Mouse (Mus musculus) hindbrain, embryonic 13.5 days (tissue): ENCODE data around the gene Hist1h2bh. TPM values are rescaled to one million over a fixed set of nuclear protein-coding genes. Genes with fewer than 3 reads are reported as not detected.
"Not testable (repeated sequence)": the region's sequence is repeated elsewhere in the genome, so short reads cannot be mapped to it uniquely, and the experiment has no call there.

Experiments used
- ATAC-seq: fragments of 200-750 bp; cut with Nextera tagmentation; 2 replicates; pipeline ENCODE4 v1.8.0; 2017; ENCODE audit warnings: moderate TSS enrichment; ENCODE audit not compliant: low FRiP score
- H3K27ac ChIP-seq: fragments of 300-500 bp; sonication (generic); 2 replicates; pipeline ENCODE4 v1.5.1; 2015; ENCODE audit warnings: inconsistent platforms, mild to moderate bottlenecking, moderate library complexity
- H3K27me3 ChIP-seq: fragments of 300-500 bp; sonication (generic); 2 replicates; pipeline ENCODE4 v1.6.1; 2015; ENCODE audit warnings: mild to moderate bottlenecking, inconsistent platforms
- H3K36me3 ChIP-seq: fragments of 300-500 bp; sonication (generic); 2 replicates; pipeline ENCODE4 v1.6.1; 2015; ENCODE audit warnings: mild to moderate bottlenecking, inconsistent platforms
- H3K4me1 ChIP-seq: fragments of 300-500 bp; sonication (generic); replicated peaks from 2 replicates; pipeline ENCODE4 v1.6.1; 2015; ENCODE audit warnings: inconsistent platforms
- H3K4me2 ChIP-seq: fragments of 300-500 bp; sonication (generic); 2 replicates; pipeline ENCODE4 v1.6.1; 2015; ENCODE audit warnings: inconsistent platforms, mild to moderate bottlenecking, moderate library complexity
- H3K4me3 ChIP-seq: fragments of 300-500 bp; sonication (generic); 2 replicates; pipeline ENCODE4 v1.5.1; 2015; ENCODE audit warnings: mild to moderate bottlenecking, inconsistent platforms
- H3K9ac ChIP-seq: fragments of 300-500 bp; sonication (generic); 2 replicates; pipeline ENCODE4 v1.6.1; 2015; ENCODE audit warnings: mild to moderate bottlenecking, inconsistent platforms
- H3K9me3 ChIP-seq: fragments of 300-500 bp; sonication (generic); 2 replicates; pipeline ENCODE4 v1.6.1; 2016; ENCODE audit warnings: inconsistent platforms
- WGBS: fragments of 180-500 bp; shearing (Covaris S2); methylation state at CpG from one replicate; pipeline ENCODE4 v1.1.7; 2015; 5-methylcytosine and 5-hydroxymethylcytosine counted together
- polyA plus RNA-seq: library from polyadenylated mRNA; unstranded; fragments of >200 nt; fragmentation: Nextera tagmentation; extraction: Ambion mirVana; gene quantifications from 2 replicates; pipeline ENCODE4 v1.2.1, GENCODE M21; 2015

Gene Hist1h2bh
- polyA plus RNA-seq, result 0.29 TPM in 1 of 2 replicates, not detected in the other

DNA sequence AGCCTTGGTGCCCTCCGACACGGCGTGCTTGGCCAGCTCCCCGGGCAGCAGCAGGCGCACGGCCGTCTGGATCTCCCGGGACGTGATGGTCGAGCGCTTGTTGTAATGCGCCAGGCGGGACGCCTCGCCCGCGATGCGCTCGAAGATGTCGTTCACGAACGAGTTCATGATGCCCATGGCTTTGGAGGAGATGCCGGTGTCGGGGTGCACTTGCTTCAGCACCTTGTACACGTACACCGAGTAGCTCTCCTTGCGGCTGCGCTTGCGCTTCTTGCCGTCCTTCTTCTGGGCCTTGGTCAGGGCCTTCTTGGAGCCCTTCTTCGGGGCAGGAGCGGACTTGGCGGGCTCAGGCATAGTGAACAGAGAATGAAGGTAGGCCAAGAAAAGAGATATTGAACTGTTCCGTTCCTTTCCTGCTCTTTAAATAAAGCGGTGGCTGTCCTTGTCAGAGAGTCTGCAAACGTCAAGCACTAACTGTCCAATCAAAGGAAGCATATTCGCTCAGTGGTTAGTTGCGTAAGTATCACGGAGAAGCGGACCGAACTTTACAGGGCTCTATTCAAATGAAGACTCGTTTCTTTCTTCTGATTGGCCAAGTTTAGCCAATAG, at the start of gene Hist1h2bh:
TSS of gene Hist1h2bh (minus strand) at position 394 of the 609 bp plus-strand sequence.
- H3K4me3 ChIP-seq, result peak within 1 kb of the TSS; percentile 49
- H3K9me3 ChIP-seq, H3K36me3 ChIP-seq, H3K4me1 ChIP-seq, H3K27me3 ChIP-seq: not testable (repeated sequence)
- peak within 1 kb of the TSS; percentile 67 for H3K9ac ChIP-seq
- peak within 1 kb of the TSS; percentile 73 for H3K4me2 ChIP-seq
- whole genome bisulfite sequencing, result under 1% methylated on average over 40 of the region's 42 CpGs
- ATAC-seq, result peak; percentile 89
- peak within 1 kb of the TSS; percentile 79 for H3K27ac ChIP-seq

DNA sequence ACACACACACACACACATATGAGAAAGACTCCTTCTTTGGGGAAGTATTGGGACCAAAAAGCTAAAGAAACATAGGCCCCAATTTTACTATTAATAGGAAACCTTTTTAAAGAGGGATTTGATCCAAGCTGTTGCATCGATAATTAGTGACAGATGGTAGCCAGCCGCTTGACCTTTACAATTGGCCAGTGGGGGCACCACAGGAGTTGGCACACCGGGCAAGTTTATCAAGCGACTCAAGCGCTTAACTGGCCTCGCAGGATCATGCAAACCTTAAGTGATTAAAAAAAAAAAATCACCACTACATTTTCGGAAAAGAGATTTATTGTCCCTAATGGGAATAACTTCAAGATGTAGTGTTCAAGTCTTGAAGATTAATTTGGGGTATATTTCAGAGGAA, 49.4 kb upstream of the Hist1h2bh start:
- no peak for ATAC-seq
- Histone ChIP-seq H3K4me1 (no peaks in the 10 kb centered on the region), H3K4me3 (no peak overlapping the region), H3K36me3 (no peaks in the 10 kb centered on the region), H3K4me2 (no peak overlapping the region), H3K9me3 (no peaks in the 10 kb centered on the region), H3K9ac (no peak overlapping the region), H3K27me3 (no peaks in the 10 kb centered on the region), H3K27ac (no peak overlapping the region)
- WGBS, result 90% methylated on average over 7 of the region's 7 CpGs

DNA sequence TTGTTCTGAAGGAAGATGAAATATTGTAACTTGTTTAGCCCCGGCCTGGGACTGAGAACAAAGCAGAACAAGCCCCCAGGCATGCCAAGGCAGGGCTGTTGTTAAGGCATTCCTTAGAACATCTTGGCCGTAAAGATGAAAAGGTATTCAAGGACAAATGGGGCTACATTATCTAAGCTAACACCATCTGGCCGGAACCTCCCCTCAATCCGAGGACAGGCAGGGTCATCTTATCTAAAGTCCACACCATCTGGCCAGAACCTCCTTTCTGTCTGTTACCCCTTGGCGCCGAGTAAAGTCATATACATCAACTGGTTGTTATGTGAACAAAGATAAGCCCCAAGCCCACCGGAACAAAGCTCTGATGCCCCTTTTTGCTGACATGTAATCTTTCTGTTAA, 48.7 kb upstream of the Hist1h2bh start:
- H3K9ac ChIP-seq, H3K4me1 ChIP-seq, H3K4me3 ChIP-seq, H3K27me3 ChIP-seq, H3K27ac ChIP-seq, H3K4me2 ChIP-seq, H3K36me3 ChIP-seq, ATAC-seq, H3K9me3 ChIP-seq: not testable (repeated sequence)
- WGBS, result 90% methylated on average over 7 of the region's 7 CpGs

DNA sequence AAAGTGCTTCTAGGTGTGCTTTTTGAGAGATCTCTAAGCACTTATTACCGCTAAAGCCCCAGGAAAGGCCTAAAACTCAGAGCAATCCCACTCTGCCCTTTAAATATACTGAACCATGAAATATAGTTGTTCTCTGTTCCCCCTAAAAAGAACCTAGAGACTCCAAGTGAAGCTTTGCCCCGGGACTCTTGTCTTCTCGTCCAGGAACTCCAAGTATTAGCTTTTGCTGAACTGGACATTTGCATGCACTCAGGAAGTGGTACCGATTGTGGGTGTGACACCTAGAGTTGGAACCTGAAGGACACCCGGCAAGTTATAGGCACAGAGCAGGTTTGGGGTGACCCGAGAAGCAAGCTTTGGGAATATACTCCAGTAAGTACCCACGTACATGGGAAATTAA, 48.0 kb upstream of the Hist1h2bh start:
- Histone ChIP-seq H3K9me3 (no peaks in the 10 kb centered on the region), H3K9ac (no peak overlapping the region), H3K4me2 (no peak overlapping the region), H3K4me3 (no peak overlapping the region), H3K4me1 (peaks cover 6% of the 10 kb centered on the region), H3K27me3 (no peaks in the 10 kb centered on the region), H3K36me3 (no peaks in the 10 kb centered on the region), H3K27ac (no peak overlapping the region)
- ATAC-seq, result no peak
- 94% methylated on average over 7 of the region's 7 CpGs for WGBS

DNA sequence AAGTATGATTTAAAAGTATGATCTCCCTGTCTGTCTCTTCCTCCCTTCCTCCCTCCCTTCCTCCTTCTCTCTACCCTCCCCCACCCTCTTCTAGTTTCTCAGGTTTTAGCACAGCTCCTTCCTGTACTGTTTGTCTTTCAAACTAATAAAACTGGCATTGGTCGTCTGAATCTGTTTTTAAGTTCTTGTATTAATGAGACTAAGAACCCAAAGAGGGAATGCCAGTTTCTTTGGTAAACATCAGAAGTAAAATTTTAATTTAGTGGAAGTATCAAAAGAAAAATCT, 43.7 kb upstream of the Hist1h2bh start:
- ATAC-seq, result no peak
- H3K4me2 ChIP-seq, result peak overlapping the region; percentile 82
- H3K9ac ChIP-seq, result peak overlapping the region; percentile 55
- 9% methylated on average over 1 of the region's 1 CpGs for WGBS
- no peaks in the 10 kb centered on the region for H3K36me3 ChIP-seq
- H3K4me3 ChIP-seq, result peak overlapping the region; percentile 47
- peaks cover 29% of the 10 kb centered on the region for H3K4me1 ChIP-seq
- H3K9me3 ChIP-seq, result no peaks in the 10 kb centered on the region
- H3K27ac ChIP-seq, result peak overlapping the region; percentile 0; the same call in 1 of the 2 replicates
- H3K27me3 ChIP-seq, result no peaks in the 10 kb centered on the region

DNA sequence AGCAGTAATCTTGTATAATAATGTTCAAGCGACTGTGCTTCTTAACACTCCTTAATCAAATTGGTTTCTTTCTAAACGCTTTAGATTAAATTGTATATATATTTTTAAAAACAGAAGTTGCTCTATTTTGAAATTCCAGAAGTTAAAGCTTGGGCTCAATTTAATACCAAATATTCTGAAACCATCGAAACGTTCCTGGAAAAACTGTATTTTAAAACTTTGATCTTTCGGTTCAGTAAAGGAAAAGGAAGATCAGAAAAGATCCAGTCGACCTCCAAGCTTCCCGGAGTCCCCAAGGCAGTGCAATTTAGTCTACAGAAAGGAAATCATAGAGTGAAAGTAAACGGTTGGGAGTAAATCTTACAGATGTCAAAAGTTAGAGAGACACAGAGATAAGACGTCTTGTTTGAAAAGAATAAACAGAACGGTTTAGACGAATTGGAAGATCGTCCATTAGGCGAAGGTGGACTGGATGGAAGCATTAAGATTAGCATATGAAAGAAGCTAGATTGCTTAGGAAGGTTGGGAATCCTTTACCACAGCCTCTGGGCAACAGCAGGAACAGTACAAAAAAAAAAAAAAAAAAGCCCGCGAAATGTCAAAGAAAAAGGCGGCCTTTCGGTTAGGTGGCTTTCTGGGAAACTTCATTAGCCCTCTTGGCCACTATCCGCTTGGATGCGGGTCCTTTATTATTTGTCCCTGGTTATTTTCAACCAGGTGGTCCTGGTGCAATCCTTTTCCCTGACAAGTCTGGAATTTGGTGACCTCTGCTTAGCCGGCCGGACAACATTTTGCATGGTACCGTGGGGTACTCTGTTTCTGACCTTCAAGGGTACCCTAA, 43.1 kb upstream of the Hist1h2bh start:
- H3K9ac ChIP-seq, result peak overlapping the region; percentile 55
- H3K27me3 ChIP-seq, result no peaks in the 10 kb centered on the region
- peak overlapping the region; percentile 47 for H3K4me3 ChIP-seq
- peak overlapping the region; percentile 82 for H3K4me2 ChIP-seq
- peaks cover 32% of the 10 kb centered on the region for H3K4me1 ChIP-seq
- no peaks in the 10 kb centered on the region for H3K36me3 ChIP-seq
- peak overlapping the region; percentile 81 for H3K27ac ChIP-seq
- no peaks in the 10 kb centered on the region for H3K9me3 ChIP-seq
- 2% methylated on average over 22 of the region's 22 CpGs for WGBS
- ATAC-seq, result no peak

DNA sequence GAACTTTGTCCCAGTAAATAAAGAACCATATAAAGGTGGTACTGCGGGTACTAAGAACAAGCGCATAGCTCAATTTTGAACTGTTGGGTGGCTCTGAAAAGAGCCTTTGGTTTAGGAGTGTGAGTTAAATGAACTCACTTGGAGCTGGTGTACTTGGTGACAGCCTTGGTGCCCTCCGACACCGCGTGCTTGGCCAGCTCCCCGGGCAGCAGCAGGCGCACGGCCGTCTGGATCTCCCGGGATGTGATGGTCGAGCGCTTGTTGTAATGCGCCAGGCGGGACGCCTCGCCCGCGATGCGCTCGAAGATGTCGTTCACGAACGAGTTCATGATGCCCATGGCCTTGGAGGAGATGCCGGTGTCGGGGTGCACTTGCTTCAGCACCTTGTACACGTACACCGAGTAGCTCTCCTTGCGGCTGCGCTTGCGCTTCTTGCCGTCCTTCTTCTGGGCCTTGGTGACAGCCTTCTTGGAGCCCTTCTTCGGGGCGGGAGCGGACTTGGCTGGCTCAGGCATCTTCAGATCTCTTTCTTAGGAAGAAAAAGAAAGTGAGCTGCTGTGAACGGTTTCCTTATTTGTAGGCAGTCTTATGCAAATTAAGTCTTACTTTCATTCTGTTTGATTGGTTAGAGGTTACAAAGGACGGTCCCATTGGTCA, 42.4 kb upstream of the Hist1h2bh start:
- Histone ChIP-seq H3K4me3 (peak overlapping the region; percentile 47), H3K9ac (peak overlapping the region; percentile 80), H3K4me1 (peaks cover 32% of the 10 kb centered on the region), H3K4me2 (peak overlapping the region; percentile 82), H3K27ac (peak overlapping the region; percentile 95)
- not testable (repeated sequence) for H3K27me3 ChIP-seq, H3K9me3 ChIP-seq, H3K36me3 ChIP-seq
- ATAC-seq, result peak; percentile 90
- under 1% methylated on average over 33 of the region's 36 CpGs for WGBS

DNA sequence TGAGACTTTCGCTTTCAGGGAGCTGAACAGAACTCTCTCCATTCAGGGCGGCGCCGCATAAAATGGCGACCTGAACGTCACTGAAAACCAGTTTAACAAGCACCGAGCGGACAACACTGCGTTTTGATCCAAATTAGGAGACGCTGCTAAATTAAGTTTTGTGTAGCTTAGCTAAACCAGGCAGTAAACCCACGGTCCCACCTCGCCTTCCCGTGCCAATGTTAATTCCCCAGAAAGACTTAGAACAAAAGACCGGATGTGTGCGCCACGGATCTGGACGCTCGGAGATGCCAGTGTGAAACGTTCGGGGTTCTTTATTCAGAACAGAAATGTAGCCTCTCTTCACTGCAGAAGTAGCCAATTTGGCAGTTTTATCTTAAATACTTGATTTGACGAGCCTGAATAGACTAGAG, 41.8 kb upstream of the Hist1h2bh start:
- ATAC-seq, result peak; percentile 2; the same call in 1 of the 2 replicates
- no peaks in the 10 kb centered on the region for H3K9me3 ChIP-seq

DNA sequence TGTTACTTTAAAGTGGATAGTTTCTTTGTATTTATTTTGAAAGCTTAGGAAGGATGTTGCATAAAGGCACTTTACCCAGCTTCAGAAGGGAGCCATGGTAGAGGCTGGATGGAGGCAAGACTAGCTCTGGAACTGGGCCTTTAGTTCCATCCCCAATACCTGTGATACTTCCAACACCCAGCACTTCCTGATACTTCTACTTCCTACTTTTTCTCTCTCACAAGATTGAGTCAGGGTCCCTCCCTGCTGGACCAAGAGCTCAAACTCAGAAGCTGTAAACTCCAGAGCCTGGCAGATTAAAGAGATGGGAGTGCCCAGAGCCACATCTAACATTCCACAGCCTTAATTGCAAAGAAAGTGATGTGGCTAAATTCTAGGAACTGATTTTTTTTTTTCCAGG, 41.1 kb upstream of the Hist1h2bh start:
- Histone ChIP-seq H3K4me3 (peak overlapping the region; percentile 47), H3K4me2 (peak overlapping the region; percentile 82), H3K27me3 (no peaks in the 10 kb centered on the region), H3K9me3 (no peaks in the 10 kb centered on the region), H3K27ac (peak overlapping the region; percentile 95), H3K36me3 (no peaks in the 10 kb centered on the region), H3K9ac (peak overlapping the region; percentile 80), H3K4me1 (peaks cover 32% of the 10 kb centered on the region)
- no peak for ATAC-seq

More for the DNA sequence above, 41.8 kb upstream of the Hist1h2bh start:
- H3K27me3 ChIP-seq, result no peaks in the 10 kb centered on the region
- peak overlapping the region; percentile 47 for H3K4me3 ChIP-seq
- peak overlapping the region; percentile 80 for H3K9ac ChIP-seq
- peaks cover 32% of the 10 kb centered on the region for H3K4me1 ChIP-seq
- H3K27ac ChIP-seq, result peak overlapping the region; percentile 95
- no peaks in the 10 kb centered on the region for H3K36me3 ChIP-seq
- H3K4me2 ChIP-seq, result peak overlapping the region; percentile 82
- WGBS, result under 1% methylated on average over 21 of the region's 21 CpGs

DNA sequence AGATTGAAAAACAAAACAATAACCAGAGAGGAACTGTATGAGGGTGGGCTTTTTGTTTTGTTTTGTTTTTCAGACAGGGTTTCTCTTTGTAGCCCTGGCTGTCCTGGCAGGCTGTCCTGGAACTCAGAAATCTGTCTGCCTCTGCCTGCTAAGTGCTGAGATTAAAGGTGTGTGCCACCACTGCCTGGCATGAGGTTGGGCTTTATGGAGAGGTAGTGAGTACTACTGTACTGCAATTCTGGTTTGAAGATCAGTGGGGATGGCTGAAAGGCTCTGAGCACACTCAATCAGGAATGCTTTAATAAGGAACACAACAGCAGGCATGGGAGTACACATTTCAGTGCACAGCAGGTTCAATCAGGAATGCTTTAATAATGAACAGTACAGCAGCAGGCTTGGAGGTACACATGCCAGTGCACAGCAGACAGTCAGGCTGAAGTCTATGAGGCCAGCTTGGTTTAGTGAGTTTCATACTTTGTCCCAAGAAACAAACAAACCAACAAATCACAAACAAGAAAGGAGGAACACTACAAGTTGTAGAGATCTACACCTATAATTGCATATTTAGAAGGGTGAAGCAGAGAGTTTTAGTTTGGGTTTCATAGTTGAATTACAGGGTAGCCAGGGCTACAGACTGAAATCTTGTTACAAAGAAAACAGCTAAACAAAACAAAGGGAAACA, 40.3 kb upstream of the Hist1h2bh start:
- Histone ChIP-seq H3K9ac (no peak overlapping the region), H3K4me2 (peak overlapping the region; percentile 82; the same call in 1 of the 2 replicates), H3K27ac (peak overlapping the region; percentile 31; the same call in 1 of the 2 replicates)

DNA sequence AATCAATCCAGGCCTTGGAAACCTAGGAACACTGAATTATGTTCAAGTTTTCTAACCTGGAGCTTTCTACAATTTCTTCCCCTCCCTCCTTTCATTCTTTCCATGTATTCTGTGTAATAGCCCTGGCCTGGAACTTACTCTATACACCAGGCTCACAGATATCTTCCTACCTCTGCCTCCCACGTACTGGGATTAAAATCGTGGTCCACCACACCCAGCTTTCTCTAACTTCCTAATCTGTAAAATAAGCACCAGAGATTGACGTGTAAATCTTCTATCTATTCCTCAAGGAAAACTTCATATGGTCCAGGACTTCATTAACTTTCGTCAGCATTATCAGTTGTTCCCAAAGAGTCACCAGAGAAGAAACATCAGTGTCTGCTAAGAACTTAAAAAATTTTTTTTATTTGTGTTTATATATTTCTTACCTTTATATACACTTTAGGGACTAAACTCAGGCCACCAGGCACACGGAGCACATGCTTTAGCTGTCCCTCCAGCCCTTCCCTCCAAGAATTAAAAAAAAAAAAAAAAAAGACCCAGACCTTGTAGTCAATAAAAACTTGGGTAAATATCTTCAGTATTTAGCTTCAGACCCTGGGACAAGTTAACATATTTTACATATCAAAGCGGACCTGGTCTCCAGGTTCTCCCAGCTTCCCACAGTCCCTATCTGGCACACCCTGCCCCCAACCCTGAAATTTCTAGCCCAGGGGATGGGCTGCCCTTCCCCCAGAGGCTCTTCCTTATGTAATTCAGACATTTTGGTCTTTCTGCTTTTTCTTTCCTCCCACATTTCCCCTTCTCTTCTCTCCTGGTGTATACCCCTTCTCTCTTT, 39.2 kb upstream of the Hist1h2bh start:
- H3K36me3 ChIP-seq, result no peaks in the 10 kb centered on the region
- H3K27me3 ChIP-seq, result no peaks in the 10 kb centered on the region
- H3K4me2 ChIP-seq, result peak overlapping the region; percentile 92
- H3K4me3 ChIP-seq, result peak overlapping the region; percentile 50
- ATAC-seq, result no peak
- no peaks in the 10 kb centered on the region for H3K9me3 ChIP-seq
- H3K4me1 ChIP-seq, result peaks cover 32% of the 10 kb centered on the region
- 6% methylated on average over 6 of the region's 6 CpGs for WGBS
- H3K27ac ChIP-seq, result peak overlapping the region; percentile 89
- H3K9ac ChIP-seq, result peak overlapping the region; percentile 79

More for the DNA sequence above, 40.3 kb upstream of the Hist1h2bh start:
- no peaks in the 10 kb centered on the region for H3K36me3 ChIP-seq
- no peak for ATAC-seq
- no peaks in the 10 kb centered on the region for H3K9me3 ChIP-seq
- no peaks in the 10 kb centered on the region for H3K27me3 ChIP-seq
- H3K4me1 ChIP-seq, result peaks cover 32% of the 10 kb centered on the region
- H3K4me3 ChIP-seq, result no peak overlapping the region
